Mouse (Mus musculus) right cerebral cortex, postnatal 25 days (tissue): ENCODE results near the gene Cox5b.
"Not testable (repeated sequence)": the region's sequence is repeated elsewhere in the genome, so short reads cannot be mapped to it uniquely, and the experiment has no call there.

Experiments
- DNase-seq: peaks from one replicate; pipeline ENCODE4 v3.0.0; 2022

Cox5b gene

GRCm38 (mm10) chr1:36691271-36692155 lies at the start of gene Cox5b:
Gene Cox5b (plus strand): TSS chr1:36691449.
- peak; percentile 94 for DNase-seq

GRCm38 (mm10) chr1:36643957-36644614 lies 47.2 kb upstream of the Cox5b start:
- no peak for DNase-seq

GRCm38 (mm10) chr1:36644615-36645007 lies 46.6 kb upstream of the Cox5b start:
- no peak for DNase-seq

GRCm38 (mm10) chr1:36646285-36646684 lies 45.0 kb upstream of the Cox5b start:
- DNase-seq = no peak

- no peak for DNase-seq
Observed at GRCm38 (mm10) chr1:36647631-36648030, 43.6 kb upstream of the Cox5b start.

- no peak for DNase-seq
Observed at GRCm38 (mm10) chr1:36655039-36655438, 36.2 kb upstream of the Cox5b start.

- DNase-seq = no peak
Observed at GRCm38 (mm10) chr1:36656233-36656632, 35.0 kb upstream of the Cox5b start.

GRCm38 (mm10) chr1:36657658-36658415 lies 33.4 kb upstream of the Cox5b start:
- no peak for DNase-seq

- no peak for DNase-seq
Observed at GRCm38 (mm10) chr1:36658621-36659399, 32.4 kb upstream of the Cox5b start.

- DNase-seq = no peak
Observed at GRCm38 (mm10) chr1:36664457-36664856, 26.8 kb upstream of the Cox5b start.

- no peak for DNase-seq
Observed at GRCm38 (mm10) chr1:36665165-36665723, 26.0 kb upstream of the Cox5b start.

- DNase-seq = no peak
Observed at GRCm38 (mm10) chr1:36665934-36666333, 25.3 kb upstream of the Cox5b start.

GRCm38 (mm10) chr1:36668007-36668406 lies 23.2 kb upstream of the Cox5b start:
- not testable (repeated sequence) for DNase-seq

- no peak for DNase-seq
Observed at GRCm38 (mm10) chr1:36670256-36670655, 21.0 kb upstream of the Cox5b start.

GRCm38 (mm10) chr1:36671260-36671659 lies 20.0 kb upstream of the Cox5b start:
- DNase-seq = no peak

GRCm38 (mm10) chr1:36672648-36673350 lies 18.4 kb upstream of the Cox5b start:
- DNase-seq = no peak

- DNase-seq = no peak
Observed at GRCm38 (mm10) chr1:36674936-36675335, 16.3 kb upstream of the Cox5b start.

- no peak for DNase-seq
Observed at GRCm38 (mm10) chr1:36680893-36681292, 10.4 kb upstream of the Cox5b start.

GRCm38 (mm10) chr1:36682620-36683355 lies 8.5 kb upstream of the Cox5b start, which contains the start of gene Fam178b:
Gene Fam178b (minus strand): TSS chr1:36683183.
- DNase-seq = no peak

GRCm38 (mm10) chr1:36683810-36684467 lies 7.3 kb upstream of the Cox5b start:
- peak; percentile 76 for DNase-seq
